In the genomic region with DNA sequence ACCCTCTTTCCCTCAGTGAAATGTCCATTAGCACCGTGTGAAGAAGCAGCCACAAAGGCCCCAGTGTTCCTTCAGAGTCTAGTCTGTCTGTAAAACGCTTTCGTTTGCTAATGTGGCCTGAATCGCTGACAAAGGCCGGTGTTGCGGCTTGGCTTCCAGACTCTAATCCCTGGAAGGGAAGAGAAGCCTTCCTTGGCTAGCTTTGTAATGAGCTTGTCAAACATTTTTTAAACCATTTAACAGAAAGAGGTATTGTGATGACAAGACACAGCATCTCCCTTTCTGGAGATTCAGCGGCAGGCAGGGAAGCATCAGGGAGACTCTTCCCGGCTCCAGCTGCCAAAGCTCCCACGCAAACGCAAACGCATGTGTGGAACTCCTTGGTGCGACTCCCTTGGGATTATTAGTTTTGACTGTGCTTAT, we compare ENCODE assay signal across 9 mouse cellular contexts.
DNase-seq lines count a peak whose midpoint lies in the region; ATAC-seq lines count a peak whose summit lies in the region.
"Had no signal": no experiment of that assay in that cellular context is flagged by ENCODE, and none has a peak within 500 bp of the region (broad histone marks: within the 10 kb centered on the region; RNA-seq: fewer than 3 reads in every experiment).

No protein-coding gene starts in this region.

- WGBS in forebrain, embryonic 15.5 days = 2% methylated on average over 12 of the region's 12 CpGs
- WGBS in intestine, embryonic 14.5 days = 16% methylated on average over 12 of the region's 12 CpGs

- H3K27ac ChIP-seq in forebrain, embryonic 15.5 days (replicated peaks) = peak overlapping the region; percentile 76
- peak overlapping the region; percentile 73 for H3K27ac ChIP-seq in intestine, embryonic 14.5 days (ENCODE audit: low read depth)
- H3K27ac ChIP-seq: liver, embryonic 14.5 days had no signal

- H3K4me3 ChIP-seq in forebrain, embryonic 15.5 days = peak overlapping the region; percentile 26
- no peak overlapping the region for H3K4me3 ChIP-seq in intestine, embryonic 14.5 days (ENCODE audit: low read depth, low read length)

- intact Hi-C loops in left cerebral cortex, postnatal 14 days (cut with DNase I) = no loop called here

- peak overlapping the region; percentile 20; the same call in 1 of the 2 replicates for H3K9ac ChIP-seq in forebrain, embryonic 15.5 days (replicated peaks)
- 0 out of 2 replicates have a peak overlapping the region, but pooled peaks have one; percentile 1 for H3K9ac ChIP-seq in intestine, embryonic 14.5 days (ENCODE audit: low read length)
- H3K9ac ChIP-seq: liver, embryonic 14.5 days had no signal

- H3K36me3 ChIP-seq in forebrain, embryonic 15.5 days = no peaks in the 10 kb centered on the region
- H3K36me3 ChIP-seq in intestine, embryonic 14.5 days (ENCODE audit: control insufficient read depth, insufficient read depth, low read length) = no peaks in the 10 kb centered on the region

- H3K4me1 ChIP-seq in forebrain, embryonic 15.5 days = peaks cover 22% of the 10 kb centered on the region
- H3K4me1 ChIP-seq in intestine, embryonic 14.5 days (replicated peaks; ENCODE audit: control insufficient read depth, insufficient read depth, low read length) = peaks cover 7% of the 10 kb centered on the region; the same call in 1 of the 2 replicates

- ATAC-seq in forebrain, embryonic 15.5 days (replicated peaks) = peak; percentile 76
- ATAC-seq in intestine, embryonic 14.5 days (replicated peaks; ENCODE audit: low FRiP score, low TSS enrichment, low read depth) = peak; percentile 60; the same call in 1 of the 2 replicates

- no peaks in the 10 kb centered on the region for H3K27me3 ChIP-seq in forebrain, embryonic 15.5 days
- H3K27me3 ChIP-seq in intestine, embryonic 14.5 days (replicated peaks; ENCODE audit: control insufficient read depth, insufficient read depth, low read length) = no peaks in the 10 kb centered on the region

- DNase-seq in ZHBTc4 (ENCODE audit: low read depth, low spot score) = peak; percentile 46
- DNase-seq in cerebellum, adult 11-12 months = peak; percentile 28
- peak; percentile 65 for DNase-seq in intestine, embryonic 14.5 days (ENCODE audit: low spot score)
- peak; percentile 50 to 54 for DNase-seq in left cerebral cortex, postnatal 14 days (ENCODE audit: low spot score in 2 of 2)
- DNase-seq in retina, embryonic 14.5 days (ENCODE audit: low spot score) = peak; percentile 82
- no peak for DNase-seq in spleen, adult 12 weeks (ENCODE audit: low spot score)
- no peak for DNase-seq in spleen, postnatal 4 days (ENCODE audit: low spot score in 2 of 2)

- no peaks in the 10 kb centered on the region for H3K9me3 ChIP-seq in forebrain, embryonic 15.5 days
- H3K9me3 ChIP-seq in intestine, embryonic 14.5 days (ENCODE audit: control insufficient read depth, low read length) = no peaks in the 10 kb centered on the region

- peak overlapping the region; percentile 42 for H3K4me2 ChIP-seq in forebrain, embryonic 15.5 days (replicated peaks)
- peak overlapping the region; percentile 20 for H3K4me2 ChIP-seq in intestine, embryonic 14.5 days (ENCODE audit: low read length)

Comparison
In these comparisons a context has a peak if more than half of its experiments do, and no peak if none do; other contexts are left out.
1. DNase-seq: peak in ZHBTc4 (single experiment), cerebellum, adult 11-12 months (single experiment), intestine, embryonic 14.5 days (single experiment), left cerebral cortex, postnatal 14 days (2 of 2) and retina, embryonic 14.5 days (single experiment); none in spleen, adult 12 weeks (single experiment) and spleen, postnatal 4 days (0 of 2).